Mouse (Mus musculus) ES-Bruce4 (cell line): ENCODE data around the gene Aym1.
A peak's percentile ranks its signal among the peaks of the same experiment; 100 is the strongest.

Experiments used
- CTCF ChIP-seq: IDR thresholded peaks from one replicate; pipeline ENCODE4 v1.8.1; 2011; ENCODE audit warnings: low read depth, low read length
- EP300 ChIP-seq: IDR thresholded peaks from 2 replicates; pipeline ENCODE4 v1.6.1; 2011; ENCODE audit warnings: low read depth, low read length; ENCODE audit not compliant: insufficient read depth
- POLR2A ChIP-seq: IDR thresholded peaks from one replicate; pipeline ENCODE4 v1.8.1; 2011; ENCODE audit warnings: low read length; ENCODE audit not compliant: insufficient read depth

GRCm38 (mm10) chr5:113365921-113366320 is 8.8 kb downstream of the Aym1 start:
- TF ChIP-seq CTCF (peak; percentile 91), POLR2A (no peak), EP300 (0 out of 2 replicates have a peak, but pooled peaks have one; percentile 40)
